Mouse (Mus musculus): Measurements from ENCODE around the gene Dab2ip. TPM values are rescaled to one million over a fixed set of nuclear protein-coding genes. Genes with fewer than 3 reads are reported as not detected.

The Dab2ip gene
- polyA plus RNA-seq, 1 experiment from 2014 or later: 61.2 TPM

GRCm38 (mm10) chr2:35625526-35625925 lies 67.5 kb downstream of the Dab2ip start:
- 84% methylated on average over 6 of the region's 6 CpGs for WGBS
- no peak overlapping the region for H3K27ac ChIP-seq (ENCODE audit: low read depth, low read length)
- ATAC-seq (ENCODE audit: insufficient read depth, low FRiP score, low TSS enrichment): no peak

GRCm38 (mm10) chr2:35626181-35626727 lies 68.2 kb downstream of the Dab2ip start:
- WGBS: 80% methylated on average over 9 of the region's 9 CpGs
- H3K4me3 ChIP-seq (ENCODE audit: low read depth, low read length): no peak overlapping the region

More at GRCm38 (mm10) chr2:35625526-35625925, 67.5 kb downstream of the Dab2ip start:
- DNase-seq (ENCODE audit: low spot score): no peak
- Histone ChIP-seq H3K9me3 (ENCODE audit: control insufficient read depth, low read length) (no peaks in the 10 kb centered on the region), H3K4me3 (ENCODE audit: low read depth, low read length) (no peak overlapping the region), H3K36me3 (ENCODE audit: control insufficient read depth, insufficient read depth, low read length) (no peaks in the 10 kb centered on the region), H3K4me2 (ENCODE audit: low read depth) (no peak overlapping the region), H3K27me3 (ENCODE audit: control insufficient read depth, insufficient read depth, low read length) (no peaks in the 10 kb centered on the region), H3K4me1 (ENCODE audit: control insufficient read depth, insufficient read depth, low read length) (peaks cover 29% of the 10 kb centered on the region), H3K9ac (ENCODE audit: low read length) (no peak overlapping the region)

GRCm38 (mm10) chr2:35627298-35627898 lies 69.3 kb downstream of the Dab2ip start:
- no peaks in the 10 kb centered on the region for H3K36me3 ChIP-seq (ENCODE audit: control insufficient read depth, insufficient read depth, low read length)
- no peak overlapping the region for H3K4me2 ChIP-seq (ENCODE audit: low read depth)
- peaks cover 25% of the 10 kb centered on the region for H3K4me1 ChIP-seq (ENCODE audit: control insufficient read depth, insufficient read depth, low read length)
- no peaks in the 10 kb centered on the region for H3K9me3 ChIP-seq (ENCODE audit: control insufficient read depth, low read length)
- ATAC-seq (ENCODE audit: insufficient read depth, low FRiP score, low TSS enrichment) (no peak), DNase-seq (ENCODE audit: low spot score) (no peak)
- no peak overlapping the region for H3K4me3 ChIP-seq (ENCODE audit: low read depth, low read length)
- WGBS: 73% methylated on average over 11 of the region's 11 CpGs
- H3K9ac ChIP-seq (ENCODE audit: low read length): no peak overlapping the region
- H3K27me3 ChIP-seq (ENCODE audit: control insufficient read depth, insufficient read depth, low read length): no peaks in the 10 kb centered on the region
- no peak overlapping the region for H3K27ac ChIP-seq (ENCODE audit: low read depth, low read length)

More at GRCm38 (mm10) chr2:35626181-35626727, 68.2 kb downstream of the Dab2ip start:
- H3K4me2 ChIP-seq (ENCODE audit: low read depth): no peak overlapping the region
- ATAC-seq (ENCODE audit: insufficient read depth, low FRiP score, low TSS enrichment): no peak
- no peak overlapping the region for H3K9ac ChIP-seq (ENCODE audit: low read length)
- H3K9me3 ChIP-seq (ENCODE audit: control insufficient read depth, low read length): no peaks in the 10 kb centered on the region
- no peaks in the 10 kb centered on the region for H3K27me3 ChIP-seq (ENCODE audit: control insufficient read depth, insufficient read depth, low read length)
- H3K4me1 ChIP-seq (ENCODE audit: control insufficient read depth, insufficient read depth, low read length): peaks cover 27% of the 10 kb centered on the region
- DNase-seq (ENCODE audit: low spot score): no peak
- no peak overlapping the region for H3K27ac ChIP-seq (ENCODE audit: low read depth, low read length)
- no peaks in the 10 kb centered on the region for H3K36me3 ChIP-seq (ENCODE audit: control insufficient read depth, insufficient read depth, low read length)

- Histone ChIP-seq H3K4me3 (ENCODE audit: low read depth, low read length) (no peak overlapping the region), H3K9ac (ENCODE audit: low read length) (no peak overlapping the region), H3K27ac (ENCODE audit: low read depth, low read length) (no peak overlapping the region), H3K4me2 (ENCODE audit: low read depth) (no peak overlapping the region), H3K36me3 (ENCODE audit: control insufficient read depth, insufficient read depth, low read length) (no peaks in the 10 kb centered on the region), H3K9me3 (ENCODE audit: control insufficient read depth, low read length) (no peaks in the 10 kb centered on the region), H3K4me1 (ENCODE audit: control insufficient read depth, insufficient read depth, low read length) (peaks cover 19% of the 10 kb centered on the region), H3K27me3 (ENCODE audit: control insufficient read depth, insufficient read depth, low read length) (no peaks in the 10 kb centered on the region)
- no peak for ATAC-seq (ENCODE audit: insufficient read depth, low FRiP score, low TSS enrichment)
- 65% methylated on average over 7 of the region's 7 CpGs for WGBS
- no peak for DNase-seq (ENCODE audit: low spot score)
These were observed 70.0 kb downstream of the Dab2ip start for GRCm38 (mm10) chr2:35628052-35628451.

- Histone ChIP-seq H3K36me3 (ENCODE audit: control insufficient read depth, insufficient read depth, low read length) (no peaks in the 10 kb centered on the region), H3K4me1 (ENCODE audit: control insufficient read depth, insufficient read depth, low read length) (peaks cover 13% of the 10 kb centered on the region; the same call in 1 of the 2 replicates), H3K9me3 (ENCODE audit: control insufficient read depth, low read length) (no peaks in the 10 kb centered on the region), H3K4me3 (ENCODE audit: low read depth, low read length) (no peak overlapping the region), H3K27ac (ENCODE audit: low read depth, low read length) (no peak overlapping the region), H3K27me3 (ENCODE audit: control insufficient read depth, insufficient read depth, low read length) (no peaks in the 10 kb centered on the region), H3K4me2 (ENCODE audit: low read depth) (no peak overlapping the region), H3K9ac (ENCODE audit: low read length) (no peak overlapping the region)
- DNase-seq (ENCODE audit: low spot score): no peak
- no peak for ATAC-seq (ENCODE audit: insufficient read depth, low FRiP score, low TSS enrichment)
- WGBS: 94% methylated on average over 4 of the region's 4 CpGs
These were observed 70.6 kb downstream of the Dab2ip start for GRCm38 (mm10) chr2:35628656-35629055.

- Histone ChIP-seq H3K27me3 (ENCODE audit: control insufficient read depth, insufficient read depth, low read length) (no peaks in the 10 kb centered on the region), H3K4me2 (ENCODE audit: low read depth) (no peak overlapping the region), H3K4me1 (ENCODE audit: control insufficient read depth, insufficient read depth, low read length) (peaks cover 8% of the 10 kb centered on the region; the same call in 1 of the 2 replicates), H3K4me3 (ENCODE audit: low read depth, low read length) (no peak overlapping the region), H3K27ac (ENCODE audit: low read depth, low read length) (no peak overlapping the region), H3K36me3 (ENCODE audit: control insufficient read depth, insufficient read depth, low read length) (no peaks in the 10 kb centered on the region), H3K9ac (ENCODE audit: low read length) (no peak overlapping the region), H3K9me3 (ENCODE audit: control insufficient read depth, low read length) (no peaks in the 10 kb centered on the region)
- no peak for DNase-seq (ENCODE audit: low spot score)
- ATAC-seq (ENCODE audit: insufficient read depth, low FRiP score, low TSS enrichment): no peak
- WGBS: 85% methylated on average over 6 of the region's 8 CpGs
These were observed 71.1 kb downstream of the Dab2ip start for GRCm38 (mm10) chr2:35629126-35629525.

- WGBS: 91% methylated on average over 4 of the region's 4 CpGs
- Histone ChIP-seq H3K4me3 (ENCODE audit: low read depth, low read length) (no peak overlapping the region), H3K27me3 (ENCODE audit: control insufficient read depth, insufficient read depth, low read length) (no peaks in the 10 kb centered on the region), H3K4me1 (ENCODE audit: control insufficient read depth, insufficient read depth, low read length) (no peaks in the 10 kb centered on the region), H3K4me2 (ENCODE audit: low read depth) (no peak overlapping the region), H3K36me3 (ENCODE audit: control insufficient read depth, insufficient read depth, low read length) (peaks cover 3% of the 10 kb centered on the region; the same call in 1 of the 2 replicates), H3K9ac (ENCODE audit: low read length) (no peak overlapping the region), H3K27ac (ENCODE audit: low read depth, low read length) (no peak overlapping the region), H3K9me3 (ENCODE audit: control insufficient read depth, low read length) (no peaks in the 10 kb centered on the region)
- no peak for DNase-seq (ENCODE audit: low spot score)
- ATAC-seq (ENCODE audit: insufficient read depth, low FRiP score, low TSS enrichment): no peak
These were observed 75.3 kb downstream of the Dab2ip start for GRCm38 (mm10) chr2:35633392-35633791.

- Histone ChIP-seq H3K27ac (ENCODE audit: low read depth, low read length) (no peak overlapping the region), H3K27me3 (ENCODE audit: control insufficient read depth, insufficient read depth, low read length) (no peaks in the 10 kb centered on the region), H3K4me2 (ENCODE audit: low read depth) (no peak overlapping the region), H3K9me3 (ENCODE audit: control insufficient read depth, low read length) (no peaks in the 10 kb centered on the region), H3K4me1 (ENCODE audit: control insufficient read depth, insufficient read depth, low read length) (no peaks in the 10 kb centered on the region), H3K36me3 (ENCODE audit: control insufficient read depth, insufficient read depth, low read length) (peaks cover 3% of the 10 kb centered on the region; the same call in 1 of the 2 replicates), H3K9ac (ENCODE audit: low read length) (no peak overlapping the region), H3K4me3 (ENCODE audit: low read depth, low read length) (no peak overlapping the region)
- DNase-seq (ENCODE audit: low spot score) (no peak), ATAC-seq (ENCODE audit: insufficient read depth, low FRiP score, low TSS enrichment) (no peak)
- 92% methylated on average over 4 of the region's 4 CpGs for WGBS
These were observed 76.9 kb downstream of the Dab2ip start for GRCm38 (mm10) chr2:35634963-35635362.

- no peak overlapping the region for H3K4me2 ChIP-seq (ENCODE audit: low read depth)
- H3K27ac ChIP-seq (ENCODE audit: low read depth, low read length): no peak overlapping the region
- no peaks in the 10 kb centered on the region for H3K4me1 ChIP-seq (ENCODE audit: control insufficient read depth, insufficient read depth, low read length)
- no peak overlapping the region for H3K4me3 ChIP-seq (ENCODE audit: low read depth, low read length)
- 65% methylated on average over 4 of the region's 4 CpGs for WGBS
- H3K36me3 ChIP-seq (ENCODE audit: control insufficient read depth, insufficient read depth, low read length): peaks cover 3% of the 10 kb centered on the region; the same call in 1 of the 2 replicates
- H3K27me3 ChIP-seq (ENCODE audit: control insufficient read depth, insufficient read depth, low read length): no peaks in the 10 kb centered on the region
- no peak for ATAC-seq (ENCODE audit: insufficient read depth, low FRiP score, low TSS enrichment)
- no peaks in the 10 kb centered on the region for H3K9me3 ChIP-seq (ENCODE audit: control insufficient read depth, low read length)
- H3K9ac ChIP-seq (ENCODE audit: low read length): no peak overlapping the region
- DNase-seq (ENCODE audit: low spot score): no peak
These were observed 77.5 kb downstream of the Dab2ip start for GRCm38 (mm10) chr2:35635541-35635940.
